8 mouse cellular contexts compared by ENCODE assay signal in genomic region chr5:88674703-88675442, GRCm38 (mm10). TPM values are rescaled to one million over a fixed set of nuclear protein-coding genes. Genes with fewer than 3 reads are reported as not detected.
DNase-seq lines count a peak whose midpoint lies in the region; ATAC-seq lines count a peak whose summit lies in the region.

No protein-coding gene starts in this region.

- WGBS in forebrain, embryonic 16.5 days = under 1% methylated on average over 46 of the region's 47 CpGs
- WGBS in intestine, embryonic 14.5 days = under 1% methylated on average over 46 of the region's 47 CpGs
- under 1% methylated on average over 47 of the region's 47 CpGs for WGBS in liver, embryonic 11.5 days

- H3K36me3 ChIP-seq in forebrain, embryonic 16.5 days (ENCODE audit: control insufficient read depth, insufficient read depth) = peaks cover 5% of the 10 kb centered on the region; the same call in 1 of the 2 replicates
- peaks cover 33% of the 10 kb centered on the region for H3K36me3 ChIP-seq in intestine, embryonic 14.5 days (ENCODE audit: control insufficient read depth, insufficient read depth, low read length)
- H3K36me3 ChIP-seq in liver, embryonic 11.5 days (ENCODE audit: control insufficient read depth, insufficient read depth, low read length) = peaks cover 6% of the 10 kb centered on the region; the same call in 1 of the 2 replicates

- H3K4me2 ChIP-seq in forebrain, embryonic 16.5 days (ENCODE audit: low read length) = peak overlapping the region; percentile 81
- peak overlapping the region; percentile 84 for H3K4me2 ChIP-seq in intestine, embryonic 14.5 days (ENCODE audit: low read length)
- peak overlapping the region; percentile 82 for H3K4me2 ChIP-seq in liver, embryonic 11.5 days

- H3K27ac ChIP-seq in forebrain, embryonic 16.5 days (ENCODE audit: low read length) = peak overlapping the region; percentile 95
- peak overlapping the region; percentile 96 for H3K27ac ChIP-seq in intestine, embryonic 14.5 days (ENCODE audit: low read depth)
- peak overlapping the region; percentile 88 for H3K27ac ChIP-seq in liver, embryonic 11.5 days (ENCODE audit: low read depth, low read length)

- H3K27me3 ChIP-seq in forebrain, embryonic 16.5 days (replicated peaks; ENCODE audit: control insufficient read depth, insufficient read depth, low read length) = no peaks in the 10 kb centered on the region
- no peaks in the 10 kb centered on the region for H3K27me3 ChIP-seq in intestine, embryonic 14.5 days (replicated peaks; ENCODE audit: control insufficient read depth, insufficient read depth, low read length)
- H3K27me3 ChIP-seq in liver, embryonic 11.5 days (replicated peaks; ENCODE audit: control insufficient read depth, insufficient read depth, low read length) = no peaks in the 10 kb centered on the region

- H3K4me3 ChIP-seq in forebrain, embryonic 16.5 days (replicated peaks; ENCODE audit: low read length) = peak overlapping the region; percentile 99
- peak overlapping the region; percentile 90 for H3K4me3 ChIP-seq in intestine, embryonic 14.5 days (ENCODE audit: low read depth, low read length)
- peak overlapping the region; percentile 98 for H3K4me3 ChIP-seq in liver, embryonic 11.5 days (ENCODE audit: low read depth, low read length)

- ATAC-seq in forebrain, embryonic 16.5 days = peak; percentile 45
- ATAC-seq in intestine, embryonic 14.5 days (replicated peaks; ENCODE audit: low FRiP score, low TSS enrichment, low read depth) = peak; percentile 39; the same call in 1 of the 2 replicates
- peak; percentile 21 for ATAC-seq in liver, embryonic 11.5 days (replicated peaks; ENCODE audit: low FRiP score)
- ATAC-seq in monocyte, adult 5-6 weeks (replicated peaks; ENCODE audit: insufficient number of reproducible peaks, low FRiP score, low TSS enrichment, poor library complexity, severe bottlenecking) = 0 out of 2 replicates have a peak, but pooled peaks have one; percentile 18

- H3K9ac ChIP-seq in forebrain, embryonic 16.5 days (replicated peaks; ENCODE audit: low read depth, low read length) = peak overlapping the region; percentile 95
- H3K9ac ChIP-seq in intestine, embryonic 14.5 days (ENCODE audit: low read length) = peak overlapping the region; percentile 97
- peak overlapping the region; percentile 91 for H3K9ac ChIP-seq in liver, embryonic 11.5 days (ENCODE audit: low read depth, low read length)

- H3K4me1 ChIP-seq in forebrain, embryonic 16.5 days (replicated peaks; ENCODE audit: control insufficient read depth, insufficient read depth, low read length) = peaks cover 16% of the 10 kb centered on the region
- H3K4me1 ChIP-seq in intestine, embryonic 14.5 days (replicated peaks; ENCODE audit: control insufficient read depth, insufficient read depth, low read length) = peaks cover 6% of the 10 kb centered on the region
- H3K4me1 ChIP-seq in liver, embryonic 11.5 days (replicated peaks; ENCODE audit: control insufficient read depth, insufficient read depth, low read length) = peaks cover 14% of the 10 kb centered on the region

- DNase-seq in right cerebral cortex, adult 18-20 months = peak; percentile 28
- DNase-seq in right cerebral cortex, postnatal 14 days = no peak
- DNase-seq in c-Kit-positive CD71-positive TER-119-positive erythroid progenitor cells, embryonic 14.5 days (ENCODE audit: low spot score) = peak; percentile 53
- peak; percentile 53 for DNase-seq in intestine, embryonic 14.5 days (ENCODE audit: low spot score)
- DNase-seq in liver, embryonic 11.5 days (ENCODE audit: low spot score) = peak; percentile 65
- DNase-seq in B cell, adult 2 months = no peak

- H3K9me3 ChIP-seq in forebrain, embryonic 16.5 days (ENCODE audit: control insufficient read depth, low read length) = no peaks in the 10 kb centered on the region
- H3K9me3 ChIP-seq in intestine, embryonic 14.5 days (ENCODE audit: control insufficient read depth, low read length) = no peaks in the 10 kb centered on the region
- H3K9me3 ChIP-seq in liver, embryonic 11.5 days (ENCODE audit: control insufficient read depth, low read length) = no peaks in the 10 kb centered on the region

RNA-seq across cellular contexts. Expression of gene Grsf1, which starts 1.1 kb away (rescaled TPM):
- polyA plus RNA-seq in forebrain, embryonic 16.5 days (2015; fragmentation: Nextera tagmentation; extraction: Ambion mirVana) = 62.9 and 66.5 TPM in 2 replicates
- polyA plus RNA-seq in intestine, embryonic 14.5 days (2014; fragmentation: Nextera tagmentation; extraction: Ambion mirVana) = 58.5 and 59.5 TPM in 2 replicates
- polyA plus RNA-seq in liver, embryonic 11.5 days (2014; fragmentation: Nextera tagmentation; extraction: Ambion mirVana) = 53.8 and 62.2 TPM in 2 replicates
- 64.2 to 83.6 TPM (median 72.0 TPM) in 3 replicates for total RNA-seq in monocyte, adult 5-6 weeks (2017)

RNA-seq across cellular contexts. Expression of gene Mob1b, which starts 45.8 kb away (rescaled TPM):
- 13.6 and 16.0 TPM in 2 replicates for polyA plus RNA-seq in forebrain, embryonic 16.5 days (2015; fragmentation: Nextera tagmentation; extraction: Ambion mirVana)
- polyA plus RNA-seq in intestine, embryonic 14.5 days (2014; fragmentation: Nextera tagmentation; extraction: Ambion mirVana) = 14.7 and 16.9 TPM in 2 replicates
- 16.0 TPM in 2 replicates for polyA plus RNA-seq in liver, embryonic 11.5 days (2014; fragmentation: Nextera tagmentation; extraction: Ambion mirVana)
- total RNA-seq in monocyte, adult 5-6 weeks (2017) = 12.2 to 18.6 TPM (median 16.3 TPM) in 3 replicates

Comparison
In these comparisons a context has a peak if more than half of its experiments do, and no peak if none do; other contexts are left out.
1. DNase-seq: peak in right cerebral cortex, adult 18-20 months (single experiment), c-Kit-positive CD71-positive TER-119-positive erythroid progenitor cells, embryonic 14.5 days (single experiment), intestine, embryonic 14.5 days (single experiment) and liver, embryonic 11.5 days (single experiment); none in right cerebral cortex, postnatal 14 days (single experiment) and B cell, adult 2 months (0 of 2).
2. Peak in every context shown above with its lines, with median percentiles within 50 percentile points of each other: ATAC-seq, H3K27ac ChIP-seq, H3K4me2 ChIP-seq, H3K4me3 ChIP-seq and H3K9ac ChIP-seq.